Comparison of ENCODE assay signal across 12 mouse cellular contexts in the genomic region with DNA sequence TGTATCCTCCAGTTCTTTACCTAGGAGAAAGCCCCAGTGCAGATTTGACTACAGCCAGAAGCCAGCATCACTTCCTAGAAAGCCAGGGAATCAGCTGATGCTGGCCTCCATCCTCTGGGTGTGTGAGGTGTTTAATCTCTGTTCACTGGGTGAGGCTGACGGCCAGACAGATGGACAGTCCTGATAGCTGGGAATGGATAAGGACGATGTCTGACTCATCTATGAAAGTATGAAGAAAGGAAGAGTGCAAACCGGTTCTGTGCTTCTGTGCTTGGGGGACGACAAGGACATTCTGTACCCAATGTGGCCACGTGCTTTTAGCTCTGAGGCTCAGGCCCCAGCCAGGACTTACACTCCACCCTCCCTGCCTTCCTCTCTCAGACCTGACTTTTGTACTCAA.
DNase-seq lines count a peak whose midpoint lies in the region; ATAC-seq and TF ChIP-seq lines count a peak whose summit lies in the region.
"Had no signal": no experiment of that assay in that cellular context is flagged by ENCODE, and none has a peak within 500 bp of the region (broad histone marks: within the 10 kb centered on the region; RNA-seq: fewer than 3 reads in every experiment).

No protein-coding gene starts in this region.

- no peak overlapping the region for H3K4me3 ChIP-seq in heart, adult 2 months
- H3K4me3 ChIP-seq in ES-E14 (ENCODE audit: insufficient read depth in 1 of 2, low read depth in 1 of 2, low read length in 2 of 2, poor library complexity in 1 of 2, severe bottlenecking in 1 of 2) = no peak overlapping the region
- peak overlapping the region; percentile 40 for H3K4me3 ChIP-seq in erythroblast, embryonic 14.5 days (replicated peaks)
- no peak overlapping the region for H3K4me3 ChIP-seq in liver, postnatal 0 days (ENCODE audit: low read depth, low read length)
- no peak overlapping the region for H3K4me3 ChIP-seq in hindbrain, embryonic 10.5 days
- no peak overlapping the region for H3K4me3 ChIP-seq in forebrain, embryonic 16.5 days (replicated peaks; ENCODE audit: low read length)
- H3K4me3 ChIP-seq: embryonic facial prominence, embryonic 12.5 days; midbrain, embryonic 12.5 days had no signal

- no peaks in the 10 kb centered on the region for H3K36me3 ChIP-seq in heart, adult 2 months (ENCODE audit: control insufficient read depth, insufficient read depth, low read length)
- no peaks in the 10 kb centered on the region for H3K36me3 ChIP-seq in ES-E14 (ENCODE audit: control insufficient read depth, insufficient read depth, low read length, poor library complexity, severe bottlenecking)
- peaks cover 7% of the 10 kb centered on the region; the same call in 1 of the 2 replicates for H3K36me3 ChIP-seq in erythroblast, embryonic 14.5 days (ENCODE audit: control insufficient read depth)
- H3K36me3 ChIP-seq in liver, postnatal 0 days (replicated peaks; ENCODE audit: insufficient read depth, low read length) = no peaks in the 10 kb centered on the region
- H3K36me3 ChIP-seq in hindbrain, embryonic 10.5 days = no peaks in the 10 kb centered on the region
- no peaks in the 10 kb centered on the region for H3K36me3 ChIP-seq in forebrain, embryonic 16.5 days (ENCODE audit: control insufficient read depth, insufficient read depth)
- H3K36me3 ChIP-seq: embryonic facial prominence, embryonic 12.5 days; midbrain, embryonic 12.5 days had no signal

- in situ Hi-C loops in ES-E14 (cut with MboI; ENCODE audit: low sequenced_read_pairs in 2 of 2, unreplicated experiment in 2 of 2) = no loop called here

- TF ChIP-seq CTCF in heart, adult 2 months (IDR thresholded peaks at IDR 0.05) = no peak
- TF ChIP-seq CTCF in liver, postnatal 0 days (IDR thresholded peaks at IDR 0.05; ENCODE audit: low read depth) = no peak

- WGBS in heart, adult 2 months = 47% methylated on average over 5 of the region's 5 CpGs
- 49% methylated on average over 5 of the region's 5 CpGs for WGBS in liver, postnatal 0 days (ENCODE audit: insufficient replicate concordance)
- 86% methylated on average over 5 of the region's 5 CpGs for WGBS in hindbrain, embryonic 10.5 days
- 83% methylated on average over 5 of the region's 5 CpGs for WGBS in forebrain, embryonic 16.5 days

- no peaks in the 10 kb centered on the region for H3K9me3 ChIP-seq in ES-E14 (ENCODE audit: control insufficient read depth, insufficient read depth, low read depth, low read length)
- H3K9me3 ChIP-seq in erythroblast, embryonic 14.5 days (ENCODE audit: control insufficient read depth, low read length) = no peaks in the 10 kb centered on the region
- no peaks in the 10 kb centered on the region for H3K9me3 ChIP-seq in liver, postnatal 0 days (ENCODE audit: low read length)
- no peaks in the 10 kb centered on the region for H3K9me3 ChIP-seq in hindbrain, embryonic 10.5 days
- no peaks in the 10 kb centered on the region for H3K9me3 ChIP-seq in forebrain, embryonic 16.5 days (ENCODE audit: control insufficient read depth, low read length)
- H3K9me3 ChIP-seq: embryonic facial prominence, embryonic 12.5 days; midbrain, embryonic 12.5 days had no signal

- no peaks in the 10 kb centered on the region for H3K27me3 ChIP-seq in heart, adult 2 months (ENCODE audit: control insufficient read depth, insufficient read depth, low read length)
- no peaks in the 10 kb centered on the region; the same call in 1 of the 2 replicates for H3K27me3 ChIP-seq in erythroblast, embryonic 14.5 days (ENCODE audit: control insufficient read depth)
- H3K27me3 ChIP-seq in liver, postnatal 0 days (ENCODE audit: insufficient read depth, low read length) = no peaks in the 10 kb centered on the region
- H3K27me3 ChIP-seq in hindbrain, embryonic 10.5 days (ENCODE audit: insufficient read depth, poor library complexity, severe bottlenecking) = peaks cover 4% of the 10 kb centered on the region; the same call in 1 of the 2 replicates
- no peaks in the 10 kb centered on the region for H3K27me3 ChIP-seq in forebrain, embryonic 16.5 days (replicated peaks; ENCODE audit: control insufficient read depth, insufficient read depth, low read length)
- H3K27me3 ChIP-seq: embryonic facial prominence, embryonic 12.5 days had no signal

- intact Hi-C loops in heart, adult 2 months (cut with DNase I) = no loop called here

- no peak for TF ChIP-seq POLR2A in heart, adult 2 months (IDR thresholded peaks at IDR 0.05; ENCODE audit: insufficient read depth, low read depth, low read length)

- peaks cover 12% of the 10 kb centered on the region for H3K4me1 ChIP-seq in heart, adult 2 months (ENCODE audit: control insufficient read depth, insufficient read depth, low read length)
- peaks cover 16 to 45% of the 10 kb centered on the region in 2 experiments for H3K4me1 ChIP-seq in ES-E14 (ENCODE audit: control insufficient read depth in 2 of 2, insufficient read depth in 2 of 2, low read length in 2 of 2, poor library complexity in 1 of 2)
- H3K4me1 ChIP-seq in erythroblast, embryonic 14.5 days (ENCODE audit: control insufficient read depth) = peaks cover 99% of the 10 kb centered on the region
- peaks cover 71% of the 10 kb centered on the region for H3K4me1 ChIP-seq in liver, postnatal 0 days (ENCODE audit: insufficient read depth)
- H3K4me1 ChIP-seq in hindbrain, embryonic 10.5 days (replicated peaks) = peaks cover 43% of the 10 kb centered on the region
- H3K4me1 ChIP-seq in forebrain, embryonic 16.5 days (replicated peaks; ENCODE audit: control insufficient read depth, insufficient read depth, low read length) = peaks cover 8% of the 10 kb centered on the region

- peak overlapping the region; percentile 39 for H3K4me2 ChIP-seq in liver, postnatal 0 days (ENCODE audit: low read depth, low read length)
- H3K4me2 ChIP-seq in forebrain, embryonic 16.5 days (ENCODE audit: low read length) = no peak overlapping the region
- H3K4me2 ChIP-seq: embryonic facial prominence, embryonic 12.5 days; midbrain, embryonic 12.5 days had no signal

- H3K79me2 ChIP-seq in heart, adult 2 months (replicated peaks; ENCODE audit: control insufficient read depth, insufficient read depth, low read length) = no peaks in the 10 kb centered on the region

- no peak overlapping the region for H3K27ac ChIP-seq in heart, adult 2 months
- peak overlapping the region; percentile 59 for H3K27ac ChIP-seq in ES-E14 (ENCODE audit: insufficient read depth, low read depth, low read length, poor library complexity, severe bottlenecking)
- H3K27ac ChIP-seq in liver, postnatal 0 days (ENCODE audit: low read depth) = peak overlapping the region; percentile 92
- no peak overlapping the region for H3K27ac ChIP-seq in hindbrain, embryonic 10.5 days
- H3K27ac ChIP-seq in forebrain, embryonic 16.5 days (ENCODE audit: low read length) = no peak overlapping the region
- H3K27ac ChIP-seq: embryonic facial prominence, embryonic 12.5 days; midbrain, embryonic 12.5 days had no signal

- DNase-seq in heart, adult 2 months = no peak
- no peak for DNase-seq in heart, adult 8-10 months (ENCODE audit: low spot score)
- DNase-seq in ES-E14 (ENCODE audit: low read depth, low spot score) = no peak
- peak; percentile 62 for DNase-seq in liver, postnatal 0 days
- DNase-seq in hindbrain, embryonic 10.5 days (ENCODE audit: low spot score) = no peak
- no peak for DNase-seq in embryo, embryonic 9.5 days (ENCODE audit: extremely low spot score)
- DNase-seq: cerebellum, adult 9-11 months; lung, adult 2 months had no signal

- 0 out of 2 replicates have a peak, but pooled peaks have one; percentile 26 for TF ChIP-seq EP300 in heart, adult 2 months (IDR thresholded peaks at IDR 0.05; ENCODE audit: insufficient read depth, low read depth, low read length)
- TF ChIP-seq EP300 in liver, postnatal 0 days (IDR thresholded peaks at IDR 0.05; ENCODE audit: low read depth) = peak; percentile 99

- peak; percentile 68 for ATAC-seq in liver, postnatal 0 days
- no peak for ATAC-seq in forebrain, embryonic 16.5 days

- no peak overlapping the region for H3K9ac ChIP-seq in heart, adult 2 months (ENCODE audit: low read depth, low read length)
- H3K9ac ChIP-seq in ES-E14 (ENCODE audit: insufficient read depth, low read depth, low read length, poor library complexity, severe bottlenecking) = peak overlapping the region; percentile 50; the same call in 1 of the 2 replicates
- H3K9ac ChIP-seq in liver, postnatal 0 days (replicated peaks) = 0 out of 2 replicates have a peak overlapping the region, but pooled peaks have one; percentile 12
- no peak overlapping the region for H3K9ac ChIP-seq in forebrain, embryonic 16.5 days (replicated peaks; ENCODE audit: low read depth, low read length)
- H3K9ac ChIP-seq: embryonic facial prominence, embryonic 12.5 days; midbrain, embryonic 12.5 days had no signal

TF ChIP-seq in ES-E14, 5 proteins besides CTCF, POLR2A, EP300 and RAD21:
- no peak for TF ChIP-seq ZNF384 (IDR thresholded peaks at IDR 0.05; ENCODE audit: low read depth, low read length)
- no peak for TF ChIP-seq CHD2 (IDR thresholded peaks at IDR 0.05; ENCODE audit: low read depth, low read length)
- TF ChIP-seq MAFK (IDR thresholded peaks at IDR 0.05; ENCODE audit: insufficient read depth, low read depth, low read length) = no peak
- no peak for TF ChIP-seq HCFC1 (IDR thresholded peaks at IDR 0.05; ENCODE audit: borderline replicate concordance, insufficient read depth, low read length)
TF ChIP-seq in ES-E14: peak in this region for 0.

Comparison
In these comparisons a context has a peak if more than half of its experiments do, and no peak if none do; other contexts are left out.
1. H3K27ac ChIP-seq: peak in ES-E14 (single experiment) and liver, postnatal 0 days (single experiment); none in heart, adult 2 months (single experiment), hindbrain, embryonic 10.5 days (single experiment) and forebrain, embryonic 16.5 days (single experiment).
2. H3K9ac ChIP-seq: peak in ES-E14 (single experiment) and liver, postnatal 0 days (single experiment); none in heart, adult 2 months (single experiment) and forebrain, embryonic 16.5 days (single experiment).